Mouse (Mus musculus): ENCODE measurements around the gene BC005537. TPM values are rescaled to one million over a fixed set of nuclear protein-coding genes. Genes with fewer than 3 reads are reported as not detected.

Gene BC005537
- polyA plus RNA-seq, 1 experiment from 2014 or later: 10.0 TPM

DNA sequence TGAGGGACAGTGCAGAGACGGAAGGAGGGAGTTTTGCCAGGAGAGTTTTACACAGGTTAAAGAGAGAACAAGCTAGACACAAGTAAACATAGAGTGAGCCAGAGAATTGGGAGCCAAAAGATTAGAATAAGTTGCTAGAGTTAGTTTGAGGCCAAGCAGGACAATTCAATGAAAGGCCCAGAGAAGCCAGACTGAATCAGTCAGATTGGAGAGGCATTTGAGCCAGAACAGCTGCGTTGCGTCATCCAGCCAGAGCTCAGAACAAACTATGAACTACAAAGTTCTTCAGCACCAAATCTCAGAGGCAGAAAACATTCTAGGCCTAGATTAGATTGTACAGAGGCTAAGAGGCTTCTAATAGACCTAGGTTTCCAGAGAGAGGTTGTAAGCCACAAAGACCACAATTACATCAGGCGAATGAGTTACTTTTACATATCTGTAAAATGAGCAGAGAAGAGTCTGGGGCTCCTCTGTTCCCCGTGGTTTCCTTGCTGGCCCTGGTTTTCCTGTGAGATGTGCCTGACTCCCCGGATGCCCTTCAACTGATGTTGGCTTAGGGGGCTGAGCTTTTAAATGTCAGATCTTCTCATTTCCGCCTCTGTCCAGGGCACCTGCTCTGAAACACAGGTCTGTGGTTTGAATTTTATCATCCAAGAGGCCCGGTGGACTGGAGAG lies 22.6 kb upstream of the BC005537 start:
- Histone ChIP-seq H3K36me3 (no peaks in the 10 kb centered on the region), H3K27me3 (ENCODE audit: low read depth, poor library complexity, severe bottlenecking) (no peaks in the 10 kb centered on the region), H3K4me3 (no peak overlapping the region), H3K27ac (no peak overlapping the region), H3K9me3 (replicated peaks) (no peaks in the 10 kb centered on the region), H3K4me1 (no peaks in the 10 kb centered on the region)
- 82% methylated on average over 8 of the region's 8 CpGs for WGBS
- DNase-seq (ENCODE audit: low spot score): no peak

DNA sequence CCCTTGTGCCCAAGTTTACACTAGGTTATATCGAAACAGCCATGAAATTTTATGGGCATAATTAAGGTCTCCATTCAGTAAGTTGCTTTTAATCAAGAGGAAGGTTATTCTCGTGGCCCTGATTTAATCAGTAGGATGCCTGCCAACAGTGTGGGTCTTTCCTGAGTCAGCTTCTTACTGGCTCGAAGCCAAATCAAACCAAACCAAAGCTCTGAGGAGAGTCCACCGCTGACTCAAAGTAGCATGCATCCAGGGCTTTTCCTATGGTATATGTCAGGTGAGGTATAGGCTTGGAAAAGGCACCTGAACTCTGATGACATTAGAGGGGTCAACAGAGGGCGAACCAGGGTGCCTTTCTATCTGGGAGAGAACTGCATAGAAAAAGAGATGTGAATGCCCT lies 19.5 kb upstream of the BC005537 start:
- Histone ChIP-seq H3K4me1 (no peaks in the 10 kb centered on the region), H3K36me3 (no peaks in the 10 kb centered on the region), H3K27ac (no peak overlapping the region), H3K4me3 (no peak overlapping the region), H3K9me3 (replicated peaks) (no peaks in the 10 kb centered on the region), H3K27me3 (ENCODE audit: low read depth, poor library complexity, severe bottlenecking) (no peaks in the 10 kb centered on the region)
- DNase-seq (ENCODE audit: low spot score): no peak
- 85% methylated on average over 5 of the region's 5 CpGs for WGBS

GRCm38 (mm10) chr13:24786014-24786490 lies 15.4 kb upstream of the BC005537 start:
- no peaks in the 10 kb centered on the region for H3K9me3 ChIP-seq (replicated peaks)
- no peaks in the 10 kb centered on the region for H3K4me1 ChIP-seq
- DNase-seq (ENCODE audit: low spot score): no peak
- H3K4me3 ChIP-seq: no peak overlapping the region
- no peaks in the 10 kb centered on the region for H3K36me3 ChIP-seq
- H3K27me3 ChIP-seq (ENCODE audit: low read depth, poor library complexity, severe bottlenecking): no peaks in the 10 kb centered on the region
- 66% methylated on average over 11 of the region's 11 CpGs for WGBS
- H3K27ac ChIP-seq: no peak overlapping the region

GRCm38 (mm10) chr13:24787477-24787876 lies 14.0 kb upstream of the BC005537 start:
- H3K36me3 ChIP-seq: no peaks in the 10 kb centered on the region
- no peak overlapping the region for H3K27ac ChIP-seq
- no peaks in the 10 kb centered on the region for H3K27me3 ChIP-seq (ENCODE audit: low read depth, poor library complexity, severe bottlenecking)
- no peak overlapping the region for H3K4me3 ChIP-seq
- H3K4me1 ChIP-seq: no peaks in the 10 kb centered on the region
- DNase-seq (ENCODE audit: low spot score): no peak
- no peaks in the 10 kb centered on the region for H3K9me3 ChIP-seq (replicated peaks)
- 88% methylated on average over 5 of the region's 5 CpGs for WGBS

GRCm38 (mm10) chr13:24791349-24791748 lies 10.1 kb upstream of the BC005537 start:
- H3K4me3 ChIP-seq: no peak overlapping the region
- no peaks in the 10 kb centered on the region for H3K36me3 ChIP-seq
- no peaks in the 10 kb centered on the region for H3K27me3 ChIP-seq (ENCODE audit: low read depth, poor library complexity, severe bottlenecking)
- H3K27ac ChIP-seq: no peak overlapping the region
- H3K4me1 ChIP-seq: no peaks in the 10 kb centered on the region
- no peaks in the 10 kb centered on the region for H3K9me3 ChIP-seq (replicated peaks)
- 77% methylated on average over 2 of the region's 2 CpGs for WGBS
- DNase-seq (ENCODE audit: low spot score): no peak

GRCm38 (mm10) chr13:24792411-24793045 lies 8.9 kb upstream of the BC005537 start:
- Histone ChIP-seq H3K4me3 (no peak overlapping the region), H3K4me1 (no peaks in the 10 kb centered on the region), H3K9me3 (replicated peaks) (no peaks in the 10 kb centered on the region), H3K36me3 (no peaks in the 10 kb centered on the region), H3K27me3 (ENCODE audit: low read depth, poor library complexity, severe bottlenecking) (no peaks in the 10 kb centered on the region), H3K27ac (no peak overlapping the region)
- DNase-seq (ENCODE audit: low spot score): no peak
- WGBS: 92% methylated on average over 9 of the region's 9 CpGs

DNA sequence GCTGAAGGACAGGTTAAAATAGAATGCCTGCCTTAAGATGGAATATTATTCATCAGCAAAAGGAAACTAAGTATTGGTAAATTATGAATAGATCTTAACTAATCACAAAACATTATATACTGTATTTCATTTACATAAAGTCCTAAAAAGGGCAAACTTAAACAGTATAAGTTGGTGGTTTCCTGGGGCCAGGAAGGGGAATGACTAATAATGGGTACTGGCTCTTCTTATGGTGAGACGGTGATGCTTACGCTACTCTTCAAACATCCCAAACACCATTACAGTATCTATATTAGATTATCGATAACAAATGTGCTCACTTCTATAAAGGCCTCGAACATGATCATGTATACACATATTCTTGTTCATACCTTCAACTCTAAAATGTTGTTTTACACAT lies 2.8 kb upstream of the BC005537 start:
- H3K4me3 ChIP-seq: no peak overlapping the region
- no peak overlapping the region for H3K27ac ChIP-seq
- no peaks in the 10 kb centered on the region for H3K36me3 ChIP-seq
- WGBS: 94% methylated on average over 4 of the region's 4 CpGs
- DNase-seq (ENCODE audit: low spot score): no peak
- no peaks in the 10 kb centered on the region for H3K27me3 ChIP-seq (ENCODE audit: low read depth, poor library complexity, severe bottlenecking)
- H3K9me3 ChIP-seq (replicated peaks): no peaks in the 10 kb centered on the region
- peaks cover 22% of the 10 kb centered on the region for H3K4me1 ChIP-seq

DNA sequence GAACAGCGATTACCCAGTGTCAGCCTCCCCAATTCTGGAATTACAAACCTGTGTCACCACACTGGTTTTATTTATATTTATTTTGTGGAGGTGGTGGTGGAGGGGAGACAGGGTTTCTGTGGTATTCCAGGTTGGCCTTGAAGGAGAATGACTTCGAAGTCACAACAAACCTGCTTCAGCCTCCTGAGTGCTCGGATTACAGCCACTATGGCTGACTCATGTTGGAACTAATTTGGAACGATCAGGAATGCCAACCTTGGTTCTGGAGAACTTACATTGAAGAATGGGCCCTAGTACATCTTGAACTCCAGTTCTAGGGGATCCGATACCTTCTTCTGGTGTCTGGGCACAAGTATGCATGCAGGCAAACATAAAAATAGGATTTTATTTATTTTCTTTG lies 2.1 kb upstream of the BC005537 start:
- Histone ChIP-seq H3K4me3 (peak overlapping the region; percentile 100), H3K9me3 (replicated peaks) (no peaks in the 10 kb centered on the region), H3K4me1 (peaks cover 29% of the 10 kb centered on the region), H3K27ac (peak overlapping the region; percentile 98; the same call in 1 of the 2 replicates), H3K27me3 (ENCODE audit: low read depth, poor library complexity, severe bottlenecking) (no peaks in the 10 kb centered on the region), H3K36me3 (no peaks in the 10 kb centered on the region)
- DNase-seq (ENCODE audit: low spot score): no peak
- WGBS: 70% methylated on average over 5 of the region's 5 CpGs

DNA sequence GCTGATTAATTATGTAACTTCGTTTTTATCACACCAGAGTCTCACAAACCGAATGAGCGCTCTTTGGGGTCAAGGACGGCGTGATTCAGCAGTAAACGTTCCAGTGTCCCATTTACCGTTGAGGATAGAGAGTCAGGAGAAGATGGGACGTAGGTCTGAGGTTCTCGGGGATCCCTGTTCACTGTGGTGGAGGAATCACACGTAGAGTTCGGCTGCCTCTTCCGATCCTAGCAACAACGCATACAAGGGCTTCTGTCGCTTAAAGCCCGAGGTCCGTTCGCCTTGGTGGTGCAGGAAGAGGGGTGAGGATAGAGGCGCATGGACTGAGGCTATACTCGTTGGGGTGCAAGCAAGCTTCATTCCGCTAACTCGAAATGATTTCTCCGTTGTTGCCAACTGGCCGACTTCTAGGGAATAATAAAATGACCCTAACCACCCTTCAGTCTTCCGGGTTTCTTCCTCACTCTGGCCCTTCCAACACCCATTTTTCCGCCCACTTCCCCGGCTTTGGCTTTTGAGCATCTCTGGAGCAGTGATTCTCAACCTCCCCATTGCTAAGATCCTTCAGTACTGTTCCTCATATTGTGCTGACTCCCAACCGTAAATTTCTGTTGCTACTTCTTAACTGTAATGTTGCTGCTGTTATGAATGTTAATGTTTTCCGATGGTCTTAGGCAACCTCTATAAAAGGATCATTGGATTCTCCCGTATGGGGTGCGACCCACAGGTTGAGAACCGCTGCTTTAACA lies 1.4 kb upstream of the BC005537 start:
- peaks cover 32% of the 10 kb centered on the region for H3K4me1 ChIP-seq
- peak overlapping the region; percentile 98 for H3K27ac ChIP-seq
- WGBS: 1% methylated on average over 31 of the region's 31 CpGs

DNA sequence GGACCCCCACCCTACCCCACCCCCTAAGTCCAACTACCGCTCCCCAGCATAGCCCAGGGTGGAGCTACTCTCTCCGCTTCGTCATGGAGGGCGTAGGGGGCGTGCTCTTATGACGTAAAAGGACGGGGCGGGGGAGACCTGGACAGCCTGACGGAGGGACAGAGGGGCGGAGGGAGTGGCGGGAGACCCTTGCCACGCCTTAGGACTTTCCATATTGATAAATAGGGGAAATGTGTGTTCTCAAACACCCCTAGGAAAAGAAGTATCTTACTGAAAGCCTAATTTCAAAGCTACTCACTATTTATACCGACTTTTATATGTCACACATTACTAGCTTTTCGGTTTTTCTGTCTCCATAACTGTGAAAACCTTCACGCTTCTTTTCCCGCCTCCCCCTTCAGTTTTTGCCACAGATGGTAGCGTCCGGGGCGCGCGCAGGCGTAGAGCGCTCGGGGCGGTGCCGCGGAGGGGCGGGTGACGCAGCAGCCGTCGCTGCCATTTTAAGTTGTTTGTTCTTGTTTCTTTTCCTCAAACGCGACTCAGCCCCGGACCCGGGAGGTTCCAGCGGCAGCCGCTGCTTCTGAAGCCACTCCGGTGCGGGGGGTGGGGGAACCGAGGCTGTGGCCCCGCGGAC lies 666 bp upstream of the BC005537 start:
- Histone ChIP-seq H3K27ac (peak overlapping the region; percentile 98), H3K4me1 (peaks cover 32% of the 10 kb centered on the region), H3K36me3 (peaks cover 13% of the 10 kb centered on the region), H3K4me3 (peak overlapping the region; percentile 100), H3K27me3 (ENCODE audit: low read depth, poor library complexity, severe bottlenecking) (no peaks in the 10 kb centered on the region), H3K9me3 (replicated peaks) (no peaks in the 10 kb centered on the region)
- WGBS: under 1% methylated on average over 42 of the region's 42 CpGs
- peak; percentile 97 for DNase-seq (ENCODE audit: low spot score)

More for the DNA sequence above, 1.4 kb upstream of the BC005537 start:
- H3K36me3 ChIP-seq: peaks cover 6% of the 10 kb centered on the region
- H3K9me3 ChIP-seq (replicated peaks): no peaks in the 10 kb centered on the region
- H3K4me3 ChIP-seq: peak overlapping the region; percentile 100
- H3K27me3 ChIP-seq (ENCODE audit: low read depth, poor library complexity, severe bottlenecking): no peaks in the 10 kb centered on the region
- DNase-seq (ENCODE audit: low spot score): peak; percentile 59

GRCm38 (mm10) chr13:24802131-24802691 lies 754 bp downstream of the BC005537 start:
- Histone ChIP-seq H3K9me3 (replicated peaks) (no peaks in the 10 kb centered on the region), H3K4me3 (peak overlapping the region; percentile 100), H3K4me1 (peaks cover 32% of the 10 kb centered on the region), H3K36me3 (peaks cover 26% of the 10 kb centered on the region), H3K27me3 (ENCODE audit: low read depth, poor library complexity, severe bottlenecking) (no peaks in the 10 kb centered on the region), H3K27ac (peak overlapping the region; percentile 98)
- DNase-seq (ENCODE audit: low spot score): peak; percentile 49
- under 1% methylated on average over 26 of the region's 26 CpGs for WGBS

GRCm38 (mm10) chr13:24803196-24803595 lies 1.7 kb downstream of the BC005537 start:
- no peak for DNase-seq (ENCODE audit: low spot score)
- Histone ChIP-seq H3K27me3 (ENCODE audit: low read depth, poor library complexity, severe bottlenecking) (no peaks in the 10 kb centered on the region), H3K9me3 (replicated peaks) (no peaks in the 10 kb centered on the region), H3K4me3 (peak overlapping the region; percentile 100), H3K4me1 (peaks cover 32% of the 10 kb centered on the region), H3K27ac (no peak overlapping the region), H3K36me3 (peaks cover 36% of the 10 kb centered on the region)
- 69% methylated on average over 2 of the region's 2 CpGs for WGBS
